Mouse (Mus musculus) MN1 (cell line): ENCODE data around the gene Senp3.
"Not testable (repeated sequence)": the region's sequence is repeated elsewhere in the genome, so short reads cannot be mapped to it uniquely, and the experiment has no call there.

Experiments
- DNase-seq: peaks from one replicate; pipeline ENCODE4 v3.0.0-alpha.2; 2016; ENCODE audit warnings: low spot score

The Senp3 gene

DNA sequence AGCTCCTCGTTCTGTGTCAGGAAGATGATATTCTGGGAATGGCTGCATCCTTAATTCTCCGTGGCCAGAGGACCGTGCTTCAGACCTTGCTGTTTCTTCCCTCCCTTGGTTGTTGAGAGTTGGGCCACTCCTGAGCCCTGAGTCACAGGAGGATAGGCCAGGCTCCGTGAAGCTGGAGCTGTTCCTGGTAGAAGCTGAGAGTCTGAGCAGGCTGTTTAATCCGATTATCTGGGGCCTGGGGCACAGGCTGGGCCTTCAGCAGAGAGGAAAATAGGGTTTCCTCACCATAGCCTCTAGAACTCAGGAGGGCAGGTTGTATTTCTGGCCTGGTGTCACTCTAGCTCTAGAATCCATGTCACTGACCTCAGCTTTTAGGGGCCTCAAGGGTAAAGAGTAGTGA, 28.5 kb downstream of the Senp3 start:
- peak; percentile 70 for DNase-seq

DNA sequence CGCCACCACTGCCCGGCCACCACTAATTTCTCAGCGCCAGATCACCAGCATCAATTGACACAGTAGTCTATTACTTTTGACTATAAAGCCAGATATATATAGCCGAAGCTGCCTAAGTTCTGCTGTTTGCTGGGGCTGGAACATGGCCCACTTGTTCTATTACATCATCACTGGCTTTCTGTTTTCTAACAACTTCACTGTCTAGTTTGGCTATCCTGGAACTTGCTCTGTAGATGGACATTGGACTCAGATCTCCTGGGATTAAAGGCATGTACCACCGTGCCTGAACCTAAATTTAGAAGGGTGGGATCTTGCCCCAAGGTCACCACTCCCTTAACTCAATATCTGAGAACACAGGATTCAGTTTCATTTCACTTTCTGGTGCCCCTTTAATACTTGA, 36.0 kb downstream of the Senp3 start:
- no peak for DNase-seq

DNA sequence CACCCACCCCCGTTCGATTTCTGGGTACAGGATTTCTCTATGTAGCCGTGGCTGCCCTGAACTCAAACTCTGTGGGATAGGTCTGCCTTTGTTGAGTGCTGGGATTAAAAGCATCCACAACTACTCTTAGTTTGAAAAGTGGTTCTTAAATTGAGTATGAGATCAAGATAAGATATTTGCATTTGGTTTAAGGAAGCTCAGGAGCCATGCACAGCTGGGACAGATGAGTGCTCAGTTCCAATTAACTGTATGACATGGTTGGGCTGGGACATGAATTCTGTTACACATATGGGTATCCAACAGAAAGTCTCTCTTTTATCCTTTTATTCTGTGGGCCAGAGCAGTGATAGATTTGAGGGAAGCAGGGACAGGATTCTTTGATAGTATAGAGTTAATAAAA, 46.4 kb downstream of the Senp3 start:
- no peak for DNase-seq

DNA sequence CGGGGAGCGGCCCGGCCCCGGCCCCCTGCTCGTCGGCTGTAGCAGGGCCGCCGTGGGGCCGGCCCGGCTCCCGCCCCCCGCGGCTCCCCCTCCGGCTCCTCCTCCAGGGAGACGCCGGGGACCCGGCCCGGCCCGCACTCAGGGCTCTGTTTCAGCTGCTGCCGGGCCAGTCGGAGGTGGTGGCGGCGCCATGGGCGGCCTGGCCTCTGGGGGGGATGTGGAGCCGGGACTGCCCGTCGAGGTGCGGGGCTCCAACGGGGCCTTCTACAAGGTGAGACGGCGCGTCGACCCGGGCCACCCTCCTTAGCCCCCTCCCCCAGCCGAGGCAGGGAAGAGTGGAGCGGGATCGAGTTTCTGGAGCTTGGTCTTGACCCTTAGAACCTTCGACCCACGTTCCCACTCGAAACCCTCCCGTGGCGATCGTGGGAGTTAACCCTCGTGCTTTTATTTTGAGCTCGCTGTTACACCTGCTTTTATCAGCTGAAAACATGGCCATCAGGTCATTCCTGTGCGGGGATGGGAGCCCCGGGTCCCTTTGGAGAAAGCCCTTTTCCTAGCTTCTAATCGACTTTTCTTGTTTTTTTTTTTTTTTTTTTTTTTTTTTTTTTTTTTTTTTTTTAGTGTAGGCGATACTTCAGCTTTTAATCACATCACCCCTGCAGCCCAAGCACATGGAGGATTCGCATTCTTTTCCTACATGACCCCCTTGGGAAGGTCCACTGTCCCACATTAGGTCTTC, 48.6 kb downstream of the Senp3 start:
- DNase-seq, result peak; percentile 56

DNA sequence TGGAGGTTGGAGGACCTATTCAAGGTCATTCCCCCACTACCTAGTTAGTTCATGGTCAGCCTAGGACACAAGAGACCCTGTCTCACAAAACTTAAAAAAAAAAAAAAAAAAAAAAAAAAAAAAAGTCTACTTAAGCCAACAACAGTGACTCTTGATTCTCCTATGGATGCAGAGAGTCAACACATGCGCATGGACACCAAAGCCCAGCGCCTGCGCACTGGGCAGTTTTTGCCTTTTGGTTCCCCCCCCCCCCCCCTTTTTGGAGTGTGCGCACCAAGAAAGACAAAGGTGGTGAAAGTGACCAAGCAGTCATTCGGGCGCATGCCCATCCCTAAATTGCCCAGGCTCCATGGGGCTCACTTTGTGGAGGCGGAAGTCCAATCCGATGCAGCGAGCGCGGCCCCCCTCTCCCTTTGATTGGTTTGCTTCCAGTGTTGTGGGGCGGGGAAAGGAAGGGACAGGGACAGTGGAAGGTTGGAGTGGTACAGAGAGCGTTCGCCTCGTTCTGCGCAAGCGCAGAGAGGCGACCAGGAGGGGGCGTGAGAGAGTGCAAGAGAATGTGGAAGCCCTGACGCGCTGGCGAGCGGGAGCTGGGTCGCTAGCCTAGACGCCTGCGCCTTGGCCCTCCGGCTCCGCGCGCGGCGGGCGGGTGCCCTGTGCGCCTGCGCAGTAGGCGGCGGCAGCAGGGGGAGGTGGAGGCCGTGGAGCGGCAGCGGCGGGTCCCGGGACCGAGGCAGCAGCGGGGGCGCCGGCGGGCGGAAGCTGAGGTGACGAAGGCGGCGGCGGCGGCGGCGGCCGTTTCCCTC, 49.4 kb downstream of the Senp3 start, which contains the start of gene Fxr2:
Gene Fxr2, plus strand, starts transcription at position 707 of the 806 bp plus-strand sequence.
- DNase-seq, result peak; percentile 98

DNA sequence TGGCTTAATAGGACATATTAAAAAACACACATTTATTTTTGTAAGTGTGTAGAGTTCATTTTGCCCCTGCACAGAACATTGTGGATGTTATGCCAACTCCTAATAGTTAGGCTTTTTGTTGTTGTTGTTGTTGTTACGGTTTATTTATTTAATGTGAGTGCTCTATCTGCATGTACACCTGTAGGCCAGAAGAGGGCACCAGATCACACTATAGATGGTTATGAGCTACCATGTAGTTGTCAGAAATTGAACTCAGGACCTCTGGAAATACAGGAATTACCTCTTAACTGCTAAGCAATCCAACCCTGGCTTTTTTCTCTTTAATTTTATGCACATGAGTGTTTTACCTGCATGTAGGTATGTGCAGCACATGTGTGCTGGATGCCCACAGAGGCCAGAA, 52.1 kb downstream of the Senp3 start:
- peak; percentile 28 for DNase-seq

DNA sequence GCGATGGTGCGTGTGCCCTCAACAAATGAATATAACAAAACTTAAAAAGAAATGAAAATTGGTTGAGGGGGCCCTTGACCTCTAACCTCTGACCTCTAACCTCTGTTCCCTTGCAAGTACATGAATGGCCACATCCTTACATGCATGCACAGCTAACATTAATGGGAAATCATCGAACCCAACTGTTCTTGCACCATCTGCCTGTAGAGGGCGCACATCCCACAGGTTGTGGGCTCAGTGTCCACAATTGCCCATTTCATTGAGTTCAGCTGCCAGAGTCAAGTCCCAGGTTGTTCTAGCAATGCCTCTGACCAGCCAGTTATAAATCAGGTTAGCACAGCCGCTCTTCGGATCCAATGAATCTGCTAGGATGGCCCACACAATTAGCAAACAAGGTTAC, 53.6 kb downstream of the Senp3 start:
- DNase-seq, result peak; percentile 83

DNA sequence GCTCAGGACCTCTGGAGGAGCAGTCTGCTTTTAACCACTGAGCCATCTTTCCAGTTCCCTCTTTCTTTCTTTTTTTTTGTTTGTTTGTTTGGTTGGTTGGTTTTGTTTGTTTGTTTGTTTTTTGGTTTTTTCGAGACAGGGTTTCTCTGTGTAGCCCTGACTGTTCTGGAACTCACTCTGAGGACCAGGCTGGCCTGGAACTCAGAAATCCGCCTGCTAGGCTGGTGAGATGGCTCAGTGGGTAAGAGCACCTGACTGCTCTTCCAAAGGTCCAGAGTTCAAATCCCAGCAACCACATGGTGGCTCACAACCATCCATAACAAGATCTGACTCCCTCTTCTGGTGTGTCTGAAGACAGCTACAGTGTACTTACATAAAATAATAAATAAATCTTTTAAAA, 57.5 kb downstream of the Senp3 start:
- DNase-seq, result not testable (repeated sequence)
